Mouse (Mus musculus) hindbrain, postnatal 0 days (tissue): Measurements from ENCODE around the gene Pgd. TPM values are rescaled to one million over a fixed set of nuclear protein-coding genes. Genes with fewer than 3 reads are reported as not detected.
A peak's percentile ranks its signal among the peaks of the same experiment; 100 is the strongest.

ENCODE experiments used
- ATAC-seq: fragments of 200-750 bp; cut with Nextera tagmentation; 2 replicates; pipeline ENCODE4 v1.8.0; 2017; ENCODE audit warnings: mild to moderate bottlenecking, moderate TSS enrichment, moderate library complexity
- DNase-seq: peaks from one replicate; pipeline ENCODE4 v3.0.0-alpha.2; 2015; ENCODE audit warnings: low spot score
- H3K27ac ChIP-seq: fragments of 300-500 bp; sonication (generic); 2 replicates; pipeline ENCODE4 v1.5.1; 2014; ENCODE audit warnings: mild to moderate bottlenecking
- H3K27me3 ChIP-seq: fragments of 300-500 bp; sonication (generic); 2 replicates; pipeline ENCODE4 v1.6.1; 2014; ENCODE audit warnings: low read length, mixed read lengths; ENCODE audit not compliant: insufficient read depth
- H3K36me3 ChIP-seq: fragments of 300-500 bp; sonication (generic); 2 replicates; pipeline ENCODE4 v1.6.1; 2014; ENCODE audit warnings: low read length, mixed read lengths; ENCODE audit not compliant: insufficient read depth
- H3K4me1 ChIP-seq: fragments of 300-500 bp; sonication (generic); 2 replicates; pipeline ENCODE4 v1.6.1; 2014; ENCODE audit warnings: antibody characterized with exemption, low read length, mixed read lengths; ENCODE audit not compliant: insufficient read depth
- H3K4me2 ChIP-seq: fragments of 300-500 bp; sonication (generic); 2 replicates; pipeline ENCODE4 v1.6.1; 2014; ENCODE audit warnings: low read depth, mild to moderate bottlenecking, low read length, moderate library complexity, mixed read lengths
- H3K4me3 ChIP-seq: fragments of 300-500 bp; sonication (generic); 2 replicates; pipeline ENCODE4 v1.5.1; 2014; ENCODE audit warnings: low read length
- H3K9ac ChIP-seq: fragments of 300-500 bp; sonication (generic); replicated peaks from 2 replicates; pipeline ENCODE4 v1.6.1; 2014; ENCODE audit warnings: mild to moderate bottlenecking, low read length, moderate library complexity, mixed read lengths
- H3K9me3 ChIP-seq: fragments of 300-500 bp; sonication (generic); 2 replicates; pipeline ENCODE4 v1.6.1; 2016; ENCODE audit warnings: low read length, mixed read lengths
- CTCF ChIP-seq: IDR thresholded peaks from 2 replicates; pipeline ENCODE4 v1.5.1; 2016; ENCODE audit warnings: antibody characterized with exemption, control low read depth, low read depth
- WGBS: fragments of 180-500 bp; shearing (Covaris S2); extraction: QIAGEN DNeasy Blood & Tissue Kit; methylation state at CpG from one replicate; pipeline ENCODE4 v1.1.7; 2014; 5-methylcytosine and 5-hydroxymethylcytosine counted together
- polyA plus RNA-seq: library from polyadenylated mRNA; unstranded; fragments of >200 nt; fragmentation: Nextera tagmentation; extraction: Ambion mirVana; gene quantifications from 2 replicates; pipeline ENCODE4 v1.2.1, GENCODE M21; 2015
- total RNA-seq: library from RNA; depleted of rRNA; stranded (reverse); fragments of >200 nt; gene quantifications from 2 replicates; pipeline ENCODE4 v1.2.3, GENCODE M21; 2014

The Pgd gene
- total and polyA plus RNA-seq, 2 experiments from 2014 or later = 36.3 to 94.8 TPM

GRCm38 (mm10) chr4:149138515-149138914 is 28.1 kb downstream of the Pgd start:
- Histone ChIP-seq H3K9ac (no peak overlapping the region), H3K9me3 (no peaks in the 10 kb centered on the region), H3K4me2 (no peak overlapping the region), H3K27ac (no peak overlapping the region), H3K4me1 (no peaks in the 10 kb centered on the region), H3K27me3 (no peaks in the 10 kb centered on the region), H3K36me3 (no peaks in the 10 kb centered on the region), H3K4me3 (no peak overlapping the region)
- WGBS = 87% methylated on average over 8 of the region's 8 CpGs
- ATAC-seq (no peak), DNase-seq (no peak)
- TF ChIP-seq CTCF = no peak

DNA sequence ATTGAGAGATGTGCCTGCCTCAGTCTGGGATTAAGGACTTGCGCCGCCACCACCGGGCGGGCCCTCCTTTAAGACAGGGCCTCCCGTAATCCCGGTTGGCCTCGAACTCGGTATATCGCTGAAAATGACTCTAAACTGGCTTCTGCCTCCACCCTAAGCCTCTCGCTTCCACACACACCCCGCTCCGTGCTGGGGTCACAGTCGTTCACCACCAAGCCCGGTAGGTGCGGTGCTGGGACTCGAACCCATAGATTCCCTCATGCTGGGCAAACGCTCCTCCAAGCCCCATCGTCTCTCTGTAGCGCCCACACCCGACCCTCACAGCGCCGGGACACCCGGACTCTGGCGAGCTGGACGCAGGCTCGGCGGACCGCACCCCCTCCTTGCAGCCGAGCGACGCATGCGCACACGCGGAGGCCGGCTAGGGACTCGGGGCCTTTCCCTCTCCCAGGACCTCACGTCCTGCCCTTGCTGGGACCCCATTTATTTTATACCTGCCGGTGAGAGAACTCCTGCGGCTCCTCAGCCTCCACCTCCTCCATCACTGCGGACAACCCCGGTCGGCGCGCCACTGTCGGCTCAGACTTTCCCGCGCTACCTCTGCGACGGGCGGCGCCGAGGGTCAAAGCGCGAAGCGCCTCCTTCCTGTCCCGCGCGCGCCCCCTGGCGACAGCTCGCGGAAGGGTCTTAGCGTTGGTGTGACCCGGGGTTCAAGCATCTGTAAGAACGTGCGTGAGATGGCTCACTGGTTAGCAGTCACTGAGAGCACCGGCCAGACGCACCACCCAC is 29.4 kb downstream of the Pgd start, which contains the start of gene Cenps:
Gene Cenps, minus strand, starts transcription at position 648 of the 789 bp plus-strand sequence.
- no peaks in the 10 kb centered on the region for H3K27me3 ChIP-seq
- TF ChIP-seq CTCF = peak; percentile 97
- peak within 1 kb of the TSS; percentile 56 for H3K27ac ChIP-seq
- no peaks in the 10 kb centered on the region for H3K9me3 ChIP-seq
- DNase-seq (peak; percentile 94), ATAC-seq (peak; percentile 91)
- no peaks in the 10 kb centered on the region for H3K36me3 ChIP-seq
- peak within 1 kb of the TSS; percentile 55 for H3K9ac ChIP-seq
- no peaks in the 10 kb centered on the region for H3K4me1 ChIP-seq
- H3K4me3 ChIP-seq = peak within 1 kb of the TSS; percentile 59
- H3K4me2 ChIP-seq = peak within 1 kb of the TSS; percentile 60
- WGBS = under 1% methylated on average over 68 of the region's 68 CpGs

GRCm38 (mm10) chr4:149136116-149136850 is 30.3 kb downstream of the Pgd start:
- peak overlapping the region; percentile 59 for H3K4me3 ChIP-seq
- H3K9ac ChIP-seq = peak overlapping the region; percentile 55; the same call in 1 of the 2 replicates
- no peaks in the 10 kb centered on the region for H3K36me3 ChIP-seq
- WGBS = 61% methylated on average over 18 of the region's 18 CpGs
- no peak for TF ChIP-seq CTCF
- peak overlapping the region; percentile 60 for H3K4me2 ChIP-seq
- ATAC-seq (no peak), DNase-seq (no peak)
- H3K4me1 ChIP-seq = no peaks in the 10 kb centered on the region
- no peaks in the 10 kb centered on the region for H3K27me3 ChIP-seq
- no peak overlapping the region; the same call in 1 of the 2 replicates for H3K27ac ChIP-seq
- H3K9me3 ChIP-seq = no peaks in the 10 kb centered on the region

- H3K9ac ChIP-seq = no peak overlapping the region
- no peak for DNase-seq
These were observed 33.2 kb downstream of the Pgd start for GRCm38 (mm10) chr4:149133395-149133794.

GRCm38 (mm10) chr4:149131789-149132565 is 34.6 kb downstream of the Pgd start:
- no peak for ATAC-seq
- WGBS = 89% methylated on average over 21 of the region's 21 CpGs

More at GRCm38 (mm10) chr4:149133395-149133794, 33.2 kb downstream of the Pgd start:
- H3K4me3 ChIP-seq = no peak overlapping the region
- H3K27me3 ChIP-seq = no peaks in the 10 kb centered on the region
- ATAC-seq = no peak
- TF ChIP-seq CTCF = no peak
- H3K9me3 ChIP-seq = no peaks in the 10 kb centered on the region
- WGBS = 88% methylated on average over 5 of the region's 5 CpGs
- H3K4me1 ChIP-seq = no peaks in the 10 kb centered on the region
- no peak overlapping the region for H3K4me2 ChIP-seq
- no peaks in the 10 kb centered on the region for H3K36me3 ChIP-seq
- H3K27ac ChIP-seq = no peak overlapping the region

GRCm38 (mm10) chr4:149131021-149131752 is 35.4 kb downstream of the Pgd start:
- Histone ChIP-seq H3K9me3 (no peaks in the 10 kb centered on the region), H3K27ac (no peak overlapping the region), H3K4me2 (no peak overlapping the region), H3K9ac (no peak overlapping the region), H3K36me3 (no peaks in the 10 kb centered on the region), H3K4me3 (no peak overlapping the region), H3K4me1 (no peaks in the 10 kb centered on the region), H3K27me3 (no peaks in the 10 kb centered on the region)
- no peak for ATAC-seq
- 90% methylated on average over 23 of the region's 23 CpGs for WGBS
- DNase-seq = no peak
- TF ChIP-seq CTCF = no peak

More at GRCm38 (mm10) chr4:149131789-149132565, 34.6 kb downstream of the Pgd start:
- H3K4me1 ChIP-seq = no peaks in the 10 kb centered on the region
- H3K4me3 ChIP-seq = no peak overlapping the region
- no peak overlapping the region for H3K9ac ChIP-seq
- H3K9me3 ChIP-seq = no peaks in the 10 kb centered on the region
- no peak overlapping the region for H3K4me2 ChIP-seq
- H3K27me3 ChIP-seq = no peaks in the 10 kb centered on the region
- no peak overlapping the region for H3K27ac ChIP-seq
- no peaks in the 10 kb centered on the region for H3K36me3 ChIP-seq
- TF ChIP-seq CTCF = no peak
- no peak for DNase-seq
